Mouse (Mus musculus) E14TG2a.4 (cell line): ENCODE data around the gene Olfr994.

Experiments
- CTCF ChIP-seq: conservative IDR thresholded peaks from 2 replicates; pipeline ENCODE4 v1.5.1; 2014; ENCODE audit warnings: low read length
- NANOG ChIP-seq: IDR thresholded peaks from 2 replicates; pipeline ENCODE4 v1.6.1; 2014; ENCODE audit warnings: borderline replicate concordance, low read length, mixed read lengths
- POU5F1 ChIP-seq: IDR thresholded peaks from 2 replicates; pipeline ENCODE4 v1.6.1; 2014; ENCODE audit warnings: low read length, borderline replicate concordance

DNA sequence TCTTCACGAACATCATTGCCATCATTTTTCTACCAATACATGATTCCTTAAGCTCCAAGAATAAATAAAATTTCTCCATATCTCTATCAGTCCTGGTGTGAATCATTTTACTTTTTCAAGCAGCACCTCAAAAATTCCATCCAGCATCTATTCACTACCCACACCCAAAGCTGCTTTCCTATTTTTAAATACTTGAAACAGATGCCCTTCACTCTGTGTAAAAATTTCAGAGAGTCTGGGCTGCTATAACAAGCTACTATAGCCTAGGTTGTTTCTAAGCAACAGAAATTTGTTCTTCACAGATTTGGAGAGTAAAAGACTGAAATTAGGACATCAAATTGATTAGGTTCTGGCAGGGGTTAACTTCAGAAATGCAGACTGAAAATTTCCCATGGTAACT is 10.4 kb downstream of the Olfr994 start:
- no peak for TF ChIP-seq CTCF
- TF ChIP-seq NANOG: no peak
- TF ChIP-seq POU5F1: no peak
